Mouse (Mus musculus): Measurements from ENCODE around the gene Cend1.

Cend1 gene

DNA sequence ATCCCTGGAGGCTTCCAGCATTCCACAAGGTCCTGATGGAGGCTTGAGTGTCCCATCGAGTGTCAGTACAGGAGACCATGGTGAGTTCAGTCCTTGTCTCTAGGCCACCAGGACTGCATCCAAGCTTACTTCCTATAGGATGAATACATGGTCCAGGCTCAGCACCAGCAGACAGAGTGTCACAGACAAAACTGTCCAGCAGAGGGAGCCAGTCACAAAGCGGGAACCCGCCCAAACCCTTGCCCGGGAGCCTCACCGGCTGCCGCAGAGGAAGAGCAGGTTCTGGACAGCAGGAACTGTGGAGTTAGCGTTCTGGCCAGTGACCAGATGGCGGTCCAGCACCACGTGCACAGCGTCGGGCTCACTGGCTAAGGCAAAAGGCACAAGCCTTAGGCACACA, 20.5 kb downstream of the Cend1 start:
- no peak for TF ChIP-seq GATA4 (IDR thresholded peaks at IDR 0.05; ENCODE audit: insufficient replicate concordance, low read length)

DNA sequence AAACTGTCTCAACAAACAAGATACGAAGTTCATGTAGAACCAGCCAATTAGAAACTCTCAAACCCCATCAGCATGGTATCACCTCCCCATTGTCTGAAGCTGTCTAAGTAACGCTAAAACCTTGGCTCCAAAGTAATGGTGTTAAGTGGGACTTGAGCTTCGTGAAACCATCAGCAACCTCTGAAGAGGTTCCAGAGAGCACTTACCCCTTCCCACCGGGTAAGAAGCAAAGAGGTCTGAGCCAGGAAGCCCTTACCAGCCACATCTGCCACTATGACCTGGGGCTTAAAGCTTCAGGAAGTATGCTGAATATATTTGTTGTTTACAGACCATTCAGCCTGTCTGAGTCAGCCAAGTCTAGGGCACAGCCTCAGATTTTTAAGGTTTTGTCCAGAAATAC, 23.8 kb downstream of the Cend1 start:
- TF ChIP-seq GATA4 (IDR thresholded peaks at IDR 0.05; ENCODE audit: insufficient replicate concordance, low read length), result no peak

DNA sequence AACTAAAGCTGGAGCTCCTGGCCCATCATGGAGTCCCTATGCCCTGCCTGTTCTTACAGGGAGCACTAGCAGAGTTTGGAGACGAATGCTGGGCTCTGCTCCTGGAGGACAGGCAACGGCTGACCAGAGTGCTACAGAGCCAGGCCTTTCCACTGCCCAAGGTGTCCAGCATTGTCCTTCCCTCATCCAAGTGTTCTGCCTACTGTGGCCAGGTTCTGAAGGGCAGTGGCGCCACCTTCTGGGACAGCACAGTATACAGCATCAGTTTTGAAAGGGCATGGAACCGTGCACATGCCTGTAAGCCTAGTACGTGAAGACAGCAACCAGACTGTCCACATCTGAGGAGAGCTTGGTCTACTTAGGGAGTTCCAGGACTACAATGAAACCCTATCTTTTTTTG, 26.0 kb downstream of the Cend1 start:
- TF ChIP-seq GATA4 (IDR thresholded peaks at IDR 0.05; ENCODE audit: insufficient replicate concordance, low read length), result no peak

DNA sequence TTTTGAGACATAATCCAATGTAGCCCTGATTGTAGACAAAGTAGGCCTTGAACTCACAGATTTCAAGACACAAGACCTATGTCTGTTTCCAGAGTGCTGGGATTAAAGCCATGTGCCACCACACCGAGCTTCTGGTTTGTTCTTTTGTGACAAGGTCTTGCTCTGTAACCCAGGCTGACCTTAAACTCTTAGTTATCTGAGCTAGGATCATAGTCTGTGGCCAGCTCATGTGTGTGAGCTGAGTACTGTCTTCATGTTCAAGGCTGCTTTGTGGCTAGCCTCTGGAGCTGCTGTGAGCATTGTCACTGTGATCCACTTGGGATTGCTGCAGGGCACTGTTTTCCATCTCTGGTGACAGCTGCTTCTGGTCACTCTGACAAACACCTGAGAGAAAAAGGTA, 33.9 kb downstream of the Cend1 start:
- TF ChIP-seq GATA4 (IDR thresholded peaks at IDR 0.05; ENCODE audit: insufficient replicate concordance, low read length), result no peak

DNA sequence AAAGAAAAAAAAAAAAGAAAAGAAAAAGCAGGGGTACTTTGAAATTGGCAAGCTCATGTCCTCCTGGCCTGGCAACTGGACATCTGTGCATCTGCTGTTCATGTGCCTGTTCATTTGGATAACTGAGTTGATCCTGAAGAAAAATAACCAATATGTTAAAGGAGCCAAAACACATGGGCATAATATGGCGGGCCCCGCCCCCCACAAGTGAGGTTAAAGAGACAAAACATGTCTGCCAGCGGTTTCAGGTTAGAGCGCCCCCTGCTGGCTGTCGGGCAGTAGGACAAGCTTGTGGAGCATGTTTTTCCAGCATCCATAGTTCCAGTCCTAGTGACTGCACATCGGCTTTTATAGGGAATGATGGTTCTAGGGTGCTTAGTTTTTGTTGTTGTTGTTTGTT, 34.5 kb downstream of the Cend1 start:
- no peak for TF ChIP-seq GATA4 (IDR thresholded peaks at IDR 0.05; ENCODE audit: insufficient replicate concordance, low read length)

DNA sequence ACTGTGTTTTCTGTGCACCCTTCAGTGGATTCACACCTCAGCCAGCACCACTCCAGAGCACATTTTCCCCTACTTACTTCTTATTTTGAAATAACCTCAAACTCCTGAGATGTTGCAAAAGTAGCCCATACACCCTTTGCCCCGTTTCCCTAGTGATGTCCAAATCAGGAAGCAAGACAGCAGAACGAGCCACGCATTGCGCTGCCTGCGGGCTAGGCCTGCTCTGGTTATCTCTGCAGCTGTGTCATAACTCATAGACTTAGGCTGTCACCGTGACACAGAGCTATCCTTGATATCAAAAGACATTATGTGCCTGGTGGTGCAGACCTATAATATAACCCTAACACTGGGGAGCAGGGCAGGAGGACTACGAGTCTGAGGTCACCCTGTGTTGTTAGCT, 35.1 kb downstream of the Cend1 start:
- no peak; the same call in 1 of the 2 replicates for TF ChIP-seq GATA4 (IDR thresholded peaks at IDR 0.05; ENCODE audit: insufficient replicate concordance, low read length)

DNA sequence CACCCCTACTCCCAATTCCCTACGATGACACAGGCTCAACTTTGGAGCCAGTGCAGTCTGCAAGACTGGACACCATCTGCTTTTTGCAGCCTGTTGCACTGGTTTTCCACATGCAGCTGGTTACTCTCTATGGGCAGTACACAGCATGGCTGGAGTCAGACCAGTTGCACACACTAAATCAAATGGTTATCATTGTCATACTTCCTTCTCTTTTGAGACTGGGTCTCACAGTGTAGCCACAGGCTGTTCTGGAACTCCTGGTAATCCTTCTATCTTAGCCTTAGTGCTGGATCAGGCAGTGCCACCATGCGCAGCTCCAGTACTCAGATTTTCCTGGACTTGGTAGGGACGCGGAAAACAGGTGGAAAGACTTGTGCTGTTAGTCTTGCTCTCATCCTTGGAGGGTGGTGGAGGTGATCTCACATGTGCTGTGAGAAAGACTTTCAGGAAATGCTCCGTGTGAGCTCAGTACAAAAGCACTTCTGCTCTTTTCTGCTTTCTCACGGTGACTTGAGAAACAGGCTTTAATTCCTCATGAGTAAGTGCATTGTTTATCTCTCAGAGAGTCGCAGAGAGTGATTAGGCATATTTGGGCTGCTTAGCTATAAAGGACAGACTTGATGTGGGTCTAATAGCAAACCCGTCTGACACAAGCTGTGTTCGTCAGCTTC, 36.6 kb downstream of the Cend1 start:
- TF ChIP-seq GATA4 (IDR thresholded peaks at IDR 0.05; ENCODE audit: insufficient replicate concordance, low read length), result no peak

DNA sequence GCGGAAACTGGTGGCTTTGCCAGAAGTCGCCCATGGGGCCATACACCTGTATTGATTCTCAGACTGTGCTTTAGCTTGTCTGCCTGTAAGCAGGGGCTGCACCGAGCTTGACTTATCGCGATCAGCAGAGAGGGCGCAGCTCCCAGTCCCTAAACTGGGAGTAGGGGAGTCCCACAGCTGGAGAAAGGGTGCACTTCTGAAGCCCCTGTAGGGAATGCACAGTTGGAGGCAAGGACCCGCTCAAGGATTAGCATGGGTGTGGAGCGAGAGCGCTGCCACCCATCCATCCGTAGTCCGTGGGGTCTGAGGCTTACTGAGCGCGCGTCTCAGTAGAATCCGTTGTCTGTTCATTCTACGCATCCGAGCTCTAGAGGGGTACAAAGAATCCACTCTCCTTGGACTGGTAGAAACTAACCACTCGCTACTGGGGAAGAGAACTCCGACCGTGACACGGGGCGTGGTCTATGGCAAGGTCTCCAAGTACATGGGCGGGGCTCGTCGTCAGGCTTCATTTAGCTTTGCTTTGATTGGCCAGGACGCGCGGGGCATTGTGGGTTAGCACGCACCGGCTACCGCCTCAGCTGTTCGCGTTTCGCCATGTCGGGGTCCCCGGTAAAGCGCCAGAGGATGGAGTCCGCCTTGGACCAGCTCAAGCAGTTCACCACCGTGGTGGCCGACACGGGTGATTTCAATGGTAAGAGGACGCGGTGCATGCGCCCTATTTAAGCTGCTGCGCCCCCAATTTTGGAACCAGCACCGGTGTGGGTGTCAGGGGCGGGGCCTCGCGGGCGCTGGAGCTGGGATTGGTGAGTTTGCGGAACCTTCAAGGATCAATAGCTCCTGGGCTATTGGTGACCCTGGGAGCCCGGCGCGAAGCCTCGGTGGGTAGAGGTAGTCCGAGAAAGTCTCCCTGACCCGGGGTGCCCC, 37.4 kb downstream of the Cend1 start, which contains the start of gene Taldo1:
Taldo1 (plus strand) TSS at position 575 of the 927 bp plus-strand sequence.
- TF ChIP-seq GATA4 (IDR thresholded peaks at IDR 0.05; ENCODE audit: insufficient replicate concordance, low read length), result no peak

DNA sequence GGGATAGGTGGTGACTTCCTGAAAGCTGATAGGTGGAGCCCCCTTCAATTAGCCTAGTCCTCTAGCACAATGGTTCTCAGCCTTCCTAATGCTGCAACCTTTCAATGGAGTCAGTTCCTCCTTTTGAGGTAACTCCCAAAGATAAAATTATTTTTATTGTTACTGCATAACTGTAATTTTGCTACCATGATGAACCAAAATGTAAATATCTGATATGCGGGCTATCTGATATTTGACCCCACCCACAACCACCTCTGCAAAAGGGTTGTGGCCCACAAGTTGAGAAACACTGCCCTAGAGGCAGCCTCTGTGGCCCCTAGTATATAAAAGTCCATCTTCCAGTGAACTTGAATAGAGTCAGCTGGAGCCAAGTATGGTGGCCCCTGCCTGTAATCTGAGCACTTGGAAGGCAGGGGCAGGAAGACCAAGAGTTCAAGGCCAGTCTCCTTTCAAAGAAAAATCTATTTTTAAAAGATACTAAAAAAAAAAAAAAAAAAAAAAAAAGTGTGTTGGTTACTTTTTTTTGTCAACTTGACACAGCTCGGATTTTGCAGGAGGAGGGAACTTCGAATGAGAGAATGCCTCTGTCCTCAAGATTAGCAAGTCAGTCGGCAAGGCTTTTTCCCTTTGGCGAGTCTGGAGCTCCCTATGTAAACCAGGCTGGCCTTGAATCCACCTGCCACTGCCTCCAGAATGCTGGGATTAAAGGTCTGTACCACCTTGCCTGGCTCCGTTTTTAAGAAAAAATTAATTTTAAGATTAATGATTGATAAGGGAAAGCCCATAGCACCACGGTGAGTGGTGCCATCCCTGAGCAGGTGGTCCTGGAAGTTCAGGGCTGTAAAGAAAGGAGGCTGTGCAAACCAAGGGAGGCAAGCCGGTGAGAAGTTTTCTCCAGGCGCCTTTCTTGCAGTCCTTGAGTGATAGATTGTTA, 38.7 kb downstream of the Cend1 start:
- TF ChIP-seq GATA4 (IDR thresholded peaks at IDR 0.05; ENCODE audit: insufficient replicate concordance, low read length), result no peak

DNA sequence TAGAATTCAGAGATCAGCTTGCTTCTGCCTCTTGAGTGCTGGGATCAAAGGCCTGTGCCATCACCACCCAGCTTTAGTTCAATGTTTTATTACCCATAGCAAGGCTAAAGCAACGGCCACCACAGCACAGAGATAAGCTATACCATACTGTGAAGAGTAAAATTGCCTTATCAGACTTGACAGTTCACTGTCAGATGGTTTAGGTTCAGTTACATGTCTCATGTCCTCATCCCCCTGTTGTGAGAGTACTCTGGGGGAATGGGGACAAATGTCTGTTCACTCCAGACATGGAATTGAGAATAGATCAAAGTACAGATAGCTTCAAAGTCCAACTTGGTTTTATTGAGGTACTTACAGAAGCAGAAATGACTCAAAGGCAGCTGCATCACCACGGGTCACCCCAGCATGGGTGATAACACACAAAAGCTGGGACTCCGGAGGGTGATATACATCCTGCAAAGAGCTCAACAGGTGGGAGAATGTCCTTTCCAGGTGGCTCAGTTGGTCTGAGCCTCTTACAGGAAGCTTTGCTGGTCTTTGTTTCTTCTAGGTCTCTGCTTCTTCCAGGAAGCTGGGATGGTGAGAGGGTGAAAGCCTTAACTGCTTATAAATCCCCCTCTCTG, 40.7 kb downstream of the Cend1 start:
- no peak for TF ChIP-seq GATA4 (IDR thresholded peaks at IDR 0.05; ENCODE audit: insufficient replicate concordance, low read length)

DNA sequence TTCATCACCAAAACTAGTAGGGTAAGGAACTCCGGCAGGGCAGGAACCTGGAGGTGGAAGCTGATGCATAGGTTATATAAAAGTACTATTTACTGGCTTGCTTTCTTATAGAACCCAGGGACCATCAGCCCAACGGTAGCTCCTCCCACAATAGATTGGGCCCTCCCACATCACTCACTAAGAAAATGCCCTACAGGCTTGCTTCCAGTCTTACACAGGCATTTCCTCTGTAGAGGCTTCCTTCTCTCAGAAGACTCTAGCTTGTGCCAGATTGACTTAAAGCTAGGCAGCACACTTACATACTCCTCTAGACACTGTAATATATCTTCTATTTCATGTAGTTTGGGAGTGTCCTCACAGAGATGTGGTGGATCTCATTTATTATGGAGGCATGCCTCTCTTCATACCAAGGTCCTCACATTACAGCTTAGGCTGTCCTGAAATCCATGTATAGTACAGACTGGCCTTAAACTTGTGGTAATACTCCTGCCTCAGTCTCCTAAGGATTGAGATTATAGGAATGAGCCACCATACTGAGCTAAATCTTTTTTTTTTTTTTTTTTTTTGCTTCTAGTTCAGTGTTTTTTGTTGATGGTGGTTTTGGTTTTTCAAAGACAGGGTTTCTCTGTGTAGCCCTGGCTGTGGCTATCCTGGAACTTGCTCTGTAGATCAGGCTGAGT, 41.3 kb downstream of the Cend1 start:
- TF ChIP-seq GATA4 (IDR thresholded peaks at IDR 0.05; ENCODE audit: insufficient replicate concordance, low read length), result no peak

DNA sequence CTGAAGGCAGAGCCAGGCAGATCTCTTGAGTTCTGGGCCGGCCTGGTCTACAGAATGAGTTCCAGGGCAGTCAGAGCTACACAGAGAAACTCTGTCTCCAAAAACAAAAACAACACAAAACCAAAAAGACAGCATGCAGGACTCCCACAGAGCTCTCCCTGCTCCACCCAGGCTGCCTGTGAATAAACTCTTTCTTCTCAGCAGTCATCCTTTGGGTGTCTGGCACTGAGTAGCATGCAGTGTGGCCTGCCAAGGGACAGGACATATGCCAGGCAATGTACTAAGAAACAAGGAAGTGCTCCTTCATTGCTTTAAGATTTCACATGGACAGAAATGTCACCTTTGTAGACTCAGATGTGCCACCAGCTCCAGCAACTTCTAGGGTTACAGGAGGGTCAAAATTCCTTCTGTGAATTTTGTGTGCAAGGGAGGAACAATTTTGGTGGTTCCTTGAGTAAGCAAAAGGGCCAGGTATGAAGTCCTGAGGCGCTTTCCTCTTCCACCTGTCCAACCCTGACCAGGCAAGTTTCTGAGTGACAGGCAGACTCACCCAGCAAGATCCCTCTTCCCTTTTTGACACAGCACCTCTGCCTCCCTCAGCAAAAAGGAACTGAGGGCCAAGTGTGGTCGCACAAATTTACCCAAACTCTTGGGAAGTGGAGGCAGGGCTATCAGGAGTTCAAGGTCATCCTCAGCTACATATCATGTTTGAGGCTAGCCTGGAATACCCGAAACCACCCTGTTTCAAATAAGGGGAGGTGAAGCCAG, 48.0 kb downstream of the Cend1 start:
- TF ChIP-seq GATA4 (IDR thresholded peaks at IDR 0.05; ENCODE audit: insufficient replicate concordance, low read length), result no peak

DNA sequence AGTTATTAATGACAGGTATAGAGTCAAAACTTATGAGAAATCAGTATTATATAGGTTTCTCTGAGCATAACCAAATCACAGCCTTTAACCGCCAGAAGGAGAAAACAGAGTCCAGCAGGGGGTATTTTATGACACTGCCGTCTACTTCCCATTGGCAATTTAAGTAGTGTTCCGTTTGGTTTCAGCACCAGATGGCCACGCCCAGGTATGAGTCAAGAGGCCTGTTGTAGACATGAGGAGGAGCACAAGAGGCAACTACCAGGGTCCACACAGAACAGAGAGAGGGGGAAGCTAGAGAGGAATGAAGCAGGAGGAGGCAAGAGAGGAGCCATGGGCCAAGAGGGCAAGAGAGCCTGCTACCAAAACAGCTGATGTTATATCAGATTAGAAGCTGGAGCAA, 49.7 kb downstream of the Cend1 start:
- no peak for TF ChIP-seq GATA4 (IDR thresholded peaks at IDR 0.05; ENCODE audit: insufficient replicate concordance, low read length)
